Mouse (Mus musculus): Measurements from ENCODE around the gene Vezf1.

Gene Vezf1

GRCm38 (mm10) chr11:88123021-88123420, 54.9 kb downstream of the Vezf1 start:
- peak; percentile 79 for DNase-seq (ENCODE audit: low read depth, low spot score)

DNA sequence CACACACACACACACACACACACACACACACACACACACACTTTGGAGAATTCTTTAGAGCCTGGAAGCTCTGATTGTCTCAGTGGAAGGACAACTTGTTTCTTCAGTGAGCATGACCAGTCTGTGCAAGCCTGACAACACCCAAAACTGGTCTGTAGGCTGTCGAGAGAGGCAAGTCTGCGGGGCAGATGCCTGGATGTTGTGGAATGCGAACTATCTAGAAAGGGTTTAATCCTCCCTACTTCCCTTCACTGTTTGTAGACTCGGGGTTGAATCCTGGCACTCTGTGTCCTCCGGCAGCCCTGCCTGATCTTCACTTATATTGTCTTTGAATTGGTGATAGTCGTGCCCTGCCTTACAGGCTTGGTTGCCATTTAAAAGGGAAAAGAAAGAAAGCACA, 55.7 kb downstream of the Vezf1 start:
- no peak for DNase-seq (ENCODE audit: low read depth, low spot score)

- no peak for DNase-seq (ENCODE audit: low read depth, low spot score)
Measured at GRCm38 (mm10) chr11:88125483-88125882, 57.4 kb downstream of the Vezf1 start.

DNA sequence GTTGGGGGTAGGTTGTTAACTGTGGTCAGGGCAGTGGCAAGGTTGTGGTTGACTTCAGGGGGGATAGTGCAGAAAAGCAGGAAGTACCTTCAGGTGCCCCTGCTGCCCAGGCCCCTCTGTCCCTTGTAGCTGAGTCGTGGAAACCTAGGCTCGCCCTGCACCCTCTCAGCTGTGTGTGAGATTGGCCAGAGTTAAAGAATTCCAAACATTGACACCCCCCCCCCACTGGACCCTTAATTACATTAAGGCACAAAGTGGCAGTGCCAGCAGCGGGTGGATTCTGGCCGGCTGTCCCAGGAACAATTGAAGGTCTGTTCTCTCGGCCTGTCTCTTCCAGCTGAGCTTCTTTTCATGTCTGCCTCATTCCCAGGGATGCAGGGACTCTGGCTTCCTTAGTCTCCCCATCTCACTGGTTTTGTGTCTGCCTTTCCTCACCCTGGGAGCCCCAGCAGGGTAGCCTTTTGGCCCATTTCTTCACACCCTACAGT, 58.3 kb downstream of the Vezf1 start:
- DNase-seq (ENCODE audit: low read depth, low spot score), result no peak

GRCm38 (mm10) chr11:88128461-88128860, 60.4 kb downstream of the Vezf1 start:
- DNase-seq (ENCODE audit: low read depth, low spot score), result peak; percentile 40

DNA sequence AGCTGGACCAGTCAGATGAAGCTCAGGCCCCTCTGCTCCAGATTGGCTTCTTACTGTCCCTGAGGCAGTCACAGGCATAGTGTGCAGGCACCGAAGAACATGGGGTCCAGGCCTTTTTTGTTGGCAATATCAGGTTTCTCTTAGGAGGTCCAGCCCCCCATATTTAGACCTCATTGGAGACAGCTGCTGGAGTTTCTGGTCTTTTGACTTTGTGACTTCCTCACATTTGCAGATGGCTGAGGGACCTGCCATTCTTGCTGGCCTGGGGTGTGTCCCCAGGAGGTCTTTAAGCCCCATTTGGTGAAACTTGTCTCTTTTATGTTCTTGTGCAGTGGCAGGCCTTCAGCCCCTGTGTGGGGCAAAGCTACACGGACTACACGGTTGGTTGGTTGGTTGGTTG, 61.2 kb downstream of the Vezf1 start:
- DNase-seq (ENCODE audit: low read depth, low spot score), result no peak

GRCm38 (mm10) chr11:88129935-88130334, 61.9 kb downstream of the Vezf1 start:
- no peak for DNase-seq (ENCODE audit: low read depth, low spot score)

GRCm38 (mm10) chr11:88131847-88132246, 63.8 kb downstream of the Vezf1 start:
- peak; percentile 47 for DNase-seq (ENCODE audit: low read depth, low spot score)

Data from R1 (cell line).